Mouse (Mus musculus) heart, postnatal 4 days (tissue): ENCODE results near the gene Trnt1. TPM values are rescaled to one million over a fixed set of nuclear protein-coding genes. Genes with fewer than 3 reads are reported as not detected.
A peak's percentile ranks its signal among the peaks of the same experiment; 100 is the strongest.

Experiments
- DNase-seq: peaks from one replicate; pipeline ENCODE4 v3.0.0; 2021
- total RNA-seq, 2 experiments: library from RNA; stranded (reverse); gene quantifications; 2 replicates each; pipeline ENCODE4 v1.2.3; 2021

Trnt1 gene
- total RNA-seq, 2 experiments from 2014 or later: 40.5 to 40.9 TPM

DNA sequence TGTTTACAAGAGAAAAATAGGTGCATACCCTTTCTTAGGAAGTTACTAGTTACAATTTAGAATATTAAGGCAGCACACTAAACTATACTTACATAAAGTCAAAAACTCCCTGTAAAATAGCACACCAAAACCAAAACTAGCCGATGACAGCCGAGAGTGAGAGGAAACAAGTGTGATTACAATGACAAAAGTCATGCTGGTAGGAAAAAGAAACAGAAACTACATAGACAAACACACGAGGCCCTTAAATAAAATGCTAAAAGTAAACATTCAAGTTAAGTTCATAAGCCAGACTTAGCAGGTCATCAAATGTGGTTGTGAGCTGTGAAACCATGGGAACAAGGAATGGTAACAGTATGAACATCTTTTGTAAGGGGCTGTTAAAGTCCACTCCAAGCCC lies 18.2 kb downstream of the Trnt1 start:
- no peak for DNase-seq

DNA sequence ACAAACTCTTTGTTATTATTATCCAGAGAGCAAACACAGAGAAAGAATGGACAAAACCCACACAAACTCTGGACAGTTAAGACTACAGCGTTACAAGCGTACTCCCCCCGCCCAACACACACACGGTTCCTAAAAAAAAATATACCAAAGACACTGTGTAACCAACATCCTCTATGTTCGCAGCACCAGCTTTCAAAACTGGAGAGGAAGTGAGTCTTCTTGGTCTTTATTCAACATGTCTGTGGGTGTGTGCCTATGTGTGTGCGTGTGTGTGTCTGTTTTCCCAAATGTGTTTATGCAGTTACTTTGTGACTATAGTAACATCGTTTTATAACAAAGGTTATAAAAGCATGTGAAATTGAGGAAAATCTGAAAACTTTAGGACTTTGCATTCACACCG lies 22.5 kb downstream of the Trnt1 start:
- DNase-seq: no peak

DNA sequence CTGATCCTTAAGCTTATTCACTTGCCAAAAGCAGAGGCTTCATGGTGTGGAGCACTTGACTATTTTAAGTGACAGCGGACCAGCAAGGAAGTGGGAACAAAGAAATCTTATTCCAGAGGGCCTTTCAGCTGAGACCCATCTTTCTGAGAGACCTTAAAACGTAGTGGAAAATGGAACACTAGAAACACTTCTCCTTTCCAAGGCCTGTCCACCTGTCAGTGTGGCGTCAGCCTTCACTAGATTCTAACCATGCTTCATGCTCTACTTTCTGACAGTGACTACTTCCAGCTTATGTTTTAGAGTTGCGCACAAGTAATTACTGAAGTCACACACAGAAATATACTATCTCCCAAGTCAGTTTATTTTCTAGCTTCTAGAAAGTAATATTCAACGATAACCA lies 23.6 kb downstream of the Trnt1 start:
- DNase-seq: no peak

DNA sequence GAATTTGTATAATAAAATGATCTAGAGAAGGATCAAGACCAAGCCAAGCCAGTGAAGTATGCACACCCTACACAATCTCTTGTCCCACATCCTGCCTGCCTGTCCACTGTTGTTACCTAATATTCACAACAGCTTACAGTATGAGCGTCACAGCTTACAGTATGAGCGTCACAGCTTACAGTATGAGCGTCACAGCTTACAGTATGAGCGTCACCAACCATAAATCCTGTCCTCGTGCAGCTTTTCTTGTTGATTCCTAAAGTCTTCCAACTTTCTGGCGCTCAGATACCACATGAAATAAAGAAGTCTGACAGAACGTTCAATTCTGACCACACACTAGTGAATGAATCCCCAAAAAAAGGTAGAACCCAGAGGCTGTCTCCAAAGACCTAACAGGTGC lies 24.2 kb downstream of the Trnt1 start:
- DNase-seq: no peak

DNA sequence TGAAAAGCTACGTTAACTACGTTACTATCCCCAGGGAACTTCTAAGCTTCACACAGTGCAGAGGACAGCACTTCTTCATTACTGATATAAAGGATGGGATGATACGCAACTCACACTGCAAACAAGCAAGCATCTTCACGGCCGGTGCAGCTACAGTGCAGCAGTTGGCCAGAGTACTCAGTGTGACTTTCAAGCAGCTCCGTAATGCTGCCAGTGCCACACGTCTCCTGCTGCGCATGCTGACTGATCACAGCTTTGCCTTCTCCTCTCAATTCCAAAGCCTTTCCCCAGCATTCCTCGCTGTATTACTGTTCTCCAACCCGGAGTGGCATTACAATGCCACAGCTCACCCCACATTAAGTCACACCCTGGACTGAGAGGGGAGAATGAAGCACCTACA lies 24.7 kb downstream of the Trnt1 start:
- no peak for DNase-seq

DNA sequence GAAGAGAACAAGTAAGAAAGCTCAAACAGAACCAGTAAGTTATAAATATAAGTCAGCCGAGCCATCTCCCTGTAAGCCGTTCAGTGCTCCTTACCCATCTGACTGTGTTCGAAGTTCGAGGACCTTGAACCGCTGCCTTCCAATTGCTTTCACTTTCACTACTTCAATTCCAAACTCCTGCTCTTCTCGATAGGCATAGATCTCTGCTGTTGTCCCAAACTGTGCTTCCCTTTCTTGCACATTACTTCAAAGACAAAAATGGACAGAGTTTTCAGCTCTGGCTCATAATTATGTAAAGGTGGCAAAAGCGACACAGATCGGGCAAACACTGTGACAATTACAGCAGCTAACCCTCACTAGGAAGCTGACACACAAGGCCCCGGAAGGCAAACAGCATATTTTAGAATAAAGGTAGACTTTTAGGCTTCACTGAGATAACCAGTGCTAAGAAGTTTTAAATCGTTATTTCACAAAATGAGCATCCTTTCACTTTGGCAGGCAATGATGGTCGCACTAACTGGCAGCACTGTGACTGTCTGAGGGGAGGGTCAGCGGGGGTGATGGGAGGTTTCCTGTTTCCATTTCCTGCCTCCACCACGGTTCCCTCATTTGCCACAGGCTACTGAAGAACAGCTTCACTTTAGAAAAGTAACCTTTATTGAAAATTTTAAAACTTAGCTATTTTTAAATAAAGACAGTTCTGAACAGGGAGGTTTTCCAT lies 25.3 kb downstream of the Trnt1 start:
- no peak for DNase-seq

DNA sequence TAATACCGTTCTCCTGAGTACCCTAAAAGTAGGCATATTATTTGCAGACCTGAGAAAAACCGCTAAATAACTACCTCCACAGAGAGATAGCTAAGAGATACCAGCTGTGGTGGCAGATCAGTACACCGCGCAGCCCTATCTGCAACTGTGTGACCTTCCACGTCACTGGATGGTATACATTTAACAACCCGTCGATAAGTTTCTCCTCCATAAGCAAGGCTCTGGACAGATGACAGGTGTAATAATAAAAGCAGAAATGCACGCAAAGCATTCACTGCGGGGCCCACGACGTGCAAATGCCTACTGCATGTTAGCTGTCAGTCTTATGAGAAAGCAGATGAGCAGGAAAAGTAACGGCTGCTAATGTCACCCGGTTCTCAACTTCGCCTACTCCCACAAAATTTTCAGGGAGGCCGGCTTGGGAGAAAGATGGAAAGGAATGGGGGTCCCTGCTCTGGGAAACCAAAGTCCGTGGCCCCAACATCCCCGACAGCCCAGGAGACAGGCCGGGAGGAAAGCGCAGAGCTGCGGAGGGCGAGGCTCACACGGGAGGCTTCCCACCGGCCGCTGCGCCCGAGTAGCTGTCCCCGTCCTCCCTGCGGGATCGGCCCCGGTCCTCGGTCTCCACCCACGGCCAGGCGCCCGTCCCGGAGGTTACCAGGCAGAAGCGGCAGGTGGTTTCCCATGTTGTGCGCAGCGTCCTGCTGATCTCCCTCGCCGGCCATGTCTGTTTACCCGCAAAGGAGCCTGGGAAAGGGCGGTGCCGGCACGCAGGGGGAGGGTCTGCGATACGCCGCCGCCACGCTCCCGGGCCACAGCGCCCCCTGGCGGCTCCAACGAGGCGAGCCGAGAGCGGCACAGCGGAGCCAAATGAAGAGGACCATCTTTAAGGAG lies 30.7 kb downstream of the Trnt1 start, which contains the start of gene Crbn:
Gene Crbn (minus strand): TSS at position 745 of the 894 bp plus-strand sequence.
- DNase-seq: peak; percentile 95

DNA sequence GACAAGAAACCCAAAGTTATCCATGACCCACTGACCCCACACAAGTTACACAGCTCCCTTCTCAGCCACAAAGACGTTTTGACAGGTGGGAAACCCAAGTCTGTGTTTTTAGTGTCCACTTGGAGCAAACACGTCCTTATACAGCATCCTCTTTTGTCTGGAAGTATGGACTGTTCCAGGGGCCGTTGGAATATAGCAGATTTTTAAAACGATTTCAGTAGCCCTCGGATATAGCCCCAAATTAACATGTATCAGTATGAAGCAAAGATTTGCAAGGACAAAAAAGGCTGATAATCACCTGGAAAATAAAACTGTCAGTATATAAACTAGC lies 31.3 kb downstream of the Trnt1 start:
- DNase-seq: no peak

DNA sequence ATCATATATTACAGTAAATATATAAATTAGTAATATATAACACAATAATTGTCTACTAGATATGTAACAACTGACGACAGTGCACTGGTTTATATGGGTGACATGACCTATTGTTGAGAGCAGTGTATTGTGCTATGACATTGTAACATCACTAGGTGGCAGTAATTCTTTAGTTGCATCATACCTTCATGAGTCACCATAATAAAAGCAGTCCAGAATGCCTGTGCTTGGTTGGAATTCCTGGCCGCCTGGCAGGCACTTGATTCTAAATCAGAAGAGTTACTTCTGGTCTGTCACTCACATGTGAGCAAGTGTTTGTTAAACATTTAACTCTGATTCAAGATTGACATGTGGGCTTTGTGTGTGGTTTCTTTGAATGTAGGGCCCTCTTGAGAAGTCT lies 36.0 kb downstream of the Trnt1 start:
- DNase-seq: no peak

DNA sequence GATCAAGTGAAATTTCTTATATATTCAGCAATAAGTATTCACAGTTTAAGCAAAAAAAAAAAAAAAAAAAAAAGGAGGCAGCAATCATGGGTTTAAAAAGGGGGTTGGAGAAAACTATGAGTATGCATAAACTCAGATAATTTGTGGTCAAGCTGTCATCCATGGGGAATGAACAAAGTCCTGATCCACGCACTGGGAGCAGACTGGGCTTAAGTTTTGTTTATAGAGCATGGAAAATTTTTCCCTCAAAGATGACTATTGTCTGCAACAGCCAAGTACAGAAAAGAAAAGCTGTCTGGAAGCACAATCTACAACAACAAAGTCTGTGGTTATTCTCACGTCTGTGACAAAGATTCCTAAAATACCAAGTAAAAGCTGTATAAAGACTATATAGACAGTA lies 40.2 kb downstream of the Trnt1 start:
- no peak for DNase-seq

DNA sequence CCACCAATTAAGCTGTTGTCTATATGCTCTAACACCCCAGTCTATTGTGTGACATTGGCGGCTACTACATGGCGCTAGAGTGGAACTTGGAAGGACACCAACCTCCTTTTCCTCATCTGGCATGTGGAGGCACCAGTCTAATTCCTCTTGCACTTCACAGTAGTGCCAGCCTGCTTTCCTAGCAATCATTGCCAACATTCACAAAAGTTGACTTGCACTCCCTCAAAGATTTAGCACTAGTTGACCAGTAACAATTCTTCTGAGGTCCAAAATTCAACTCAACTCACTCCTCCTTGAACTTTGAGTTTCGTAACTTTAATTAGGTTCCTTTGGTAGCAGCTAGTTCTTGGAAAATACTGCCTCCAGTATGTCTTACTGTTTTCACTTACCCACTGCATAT lies 41.8 kb downstream of the Trnt1 start:
- DNase-seq: no peak

DNA sequence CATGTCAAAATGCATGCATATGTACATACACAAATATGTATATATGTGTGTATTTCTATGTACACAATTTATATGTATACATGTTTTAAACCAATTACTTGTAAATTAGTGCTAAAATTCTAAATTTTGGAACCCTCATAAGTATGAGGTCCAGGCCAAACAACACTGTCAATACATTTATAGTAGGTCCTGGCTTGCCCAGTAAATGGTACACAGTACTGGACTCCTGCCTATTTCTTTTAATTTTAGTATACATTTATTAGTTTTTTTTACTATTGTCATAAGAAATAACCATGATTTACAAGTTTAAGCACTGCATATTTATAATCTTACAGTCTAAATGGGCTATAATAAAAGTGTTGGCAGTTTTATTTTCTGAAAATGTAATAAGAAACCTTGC lies 50.3 kb downstream of the Trnt1 start:
- no peak for DNase-seq

DNA sequence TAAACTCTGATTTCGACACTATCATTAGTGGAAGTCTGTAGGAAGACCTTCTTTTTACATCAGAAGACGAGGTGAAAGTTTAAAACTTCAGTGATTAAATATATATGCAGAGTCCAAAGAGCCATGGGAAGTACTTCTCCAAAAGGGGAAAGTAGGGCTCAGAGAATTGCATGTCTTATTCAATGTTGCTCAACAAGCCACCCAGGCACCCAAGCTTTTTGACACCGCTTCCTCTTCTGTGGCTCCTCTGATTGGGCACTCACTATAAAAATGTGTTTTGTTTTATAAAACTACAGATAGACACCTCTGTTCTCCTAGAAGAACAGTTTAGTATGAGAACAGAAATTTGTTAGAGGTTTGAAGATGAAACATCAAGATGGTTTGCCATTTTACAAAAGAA lies 51.0 kb downstream of the Trnt1 start:
- no peak for DNase-seq

DNA sequence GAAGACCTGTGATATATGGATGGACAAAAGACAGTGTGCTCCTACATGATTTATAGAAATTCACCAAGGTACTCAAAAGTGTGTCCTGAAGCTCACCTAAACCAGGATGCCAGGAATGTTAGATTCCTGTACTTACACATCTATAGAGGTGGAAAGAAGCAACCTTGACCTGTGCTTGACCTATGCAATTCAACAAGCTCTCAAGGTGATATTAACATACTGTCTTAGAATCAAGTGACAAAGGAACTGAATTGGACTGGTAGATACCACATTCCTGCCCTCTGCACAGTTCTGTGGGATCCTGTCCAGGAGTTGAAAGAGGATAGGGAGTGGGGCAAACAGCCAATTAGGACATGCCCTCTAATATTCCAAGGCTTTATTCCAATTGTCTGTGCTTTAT lies 51.6 kb downstream of the Trnt1 start:
- no peak for DNase-seq

DNA sequence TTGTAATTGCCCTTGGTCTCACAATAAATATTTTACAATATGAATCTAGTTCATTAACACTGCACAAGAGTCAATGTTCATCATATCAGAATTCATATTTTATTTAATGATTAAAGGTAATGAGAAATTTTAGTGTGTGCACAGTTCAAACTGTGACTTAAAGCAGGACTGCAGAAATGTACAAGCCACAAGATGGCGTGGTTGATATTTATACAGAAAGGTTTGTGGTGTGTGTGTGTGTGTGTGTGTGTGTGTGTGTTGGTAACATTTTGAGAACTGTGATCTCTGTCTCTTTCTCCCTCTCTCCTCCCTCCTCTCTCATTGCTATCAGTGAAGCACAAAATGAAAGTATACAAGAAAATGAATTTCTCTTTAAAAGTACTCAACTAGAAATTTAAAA lies 53.4 kb downstream of the Trnt1 start:
- DNase-seq: no peak

Other genes starting within 250 kb of the Trnt1 start
- gene Il5ra, start 20.1 kb upstream of the Trnt1 start, total RNA-seq: under 1 TPM in 1 of 2 experiments, not detected in 1; 0.11 TPM
- 10 to 100 TPM; 30.8 to 32.4 TPM for gene Crbn, start 31.0 kb downstream of the Trnt1 start, total RNA-seq